Mouse (Mus musculus) erythroblast, embryonic 14.5 days (primary cell): ENCODE data around the gene Scrn1.

Source experiments
- GATA1 ChIP-seq: IDR thresholded peaks from 2 replicates; pipeline ENCODE4 v1.6.1; 2012; ENCODE audit warnings: low read length, inconsistent platforms, mixed read lengths
- TAL1 ChIP-seq: IDR thresholded peaks from 3 replicates; pipeline ENCODE4 v1.6.1; 2012; ENCODE audit warnings: low read length, inconsistent platforms, mixed read lengths

GRCm38 (mm10) chr6:54604001-54604715 is 37.9 kb upstream of the Scrn1 start:
- TF ChIP-seq GATA1: no peak
- TF ChIP-seq TAL1: no peak
